Mouse (Mus musculus) embryonic facial prominence, embryonic 11.5 days (tissue): ENCODE results near the gene Rbbp6. TPM values are rescaled to one million over a fixed set of nuclear protein-coding genes. Genes with fewer than 3 reads are reported as not detected.

Source experiments
- ATAC-seq: fragments of 200-750 bp; cut with Nextera tagmentation; replicated peaks from 2 replicates; pipeline ENCODE4 v1.8.0; 2017; ENCODE audit warnings: low read depth; ENCODE audit not compliant: insufficient number of reproducible peaks, low FRiP score, low TSS enrichment
- DNase-seq: peaks from one replicate; pipeline ENCODE4 v3.0.0-alpha.2; 2015; ENCODE audit warnings: low spot score
- H3K27ac ChIP-seq: fragments of 300-500 bp; sonication (generic); replicated peaks from 2 replicates; pipeline ENCODE4 v1.5.1; 2014; ENCODE audit warnings: mild to moderate bottlenecking, low read depth, low read length, control low read depth
- H3K27me3 ChIP-seq: fragments of 300-500 bp; sonication (generic); 2 replicates; pipeline ENCODE4 v1.6.1; 2014; ENCODE audit warnings: mild to moderate bottlenecking, low read length, moderate library complexity, mixed read lengths; ENCODE audit not compliant: control insufficient read depth, insufficient read depth
- H3K36me3 ChIP-seq: fragments of 300-500 bp; sonication (generic); replicated peaks from 2 replicates; pipeline ENCODE4 v1.6.1; 2014; ENCODE audit warnings: low read depth, mild to moderate bottlenecking, low read length, moderate library complexity, mixed read lengths; ENCODE audit not compliant: control insufficient read depth, insufficient read depth
- H3K4me1 ChIP-seq: fragments of 300-500 bp; sonication (generic); 2 replicates; pipeline ENCODE4 v1.6.1; 2014; ENCODE audit warnings: low read length, mixed read lengths; ENCODE audit not compliant: control insufficient read depth, insufficient read depth
- H3K4me2 ChIP-seq: fragments of 300-500 bp; sonication (generic); 2 replicates; pipeline ENCODE4 v1.6.1; 2014; ENCODE audit warnings: low read depth, mild to moderate bottlenecking, control low read depth, low read length, moderate library complexity
- H3K4me3 ChIP-seq: fragments of 300-500 bp; sonication (generic); 2 replicates; pipeline ENCODE4 v1.5.1; 2014; ENCODE audit warnings: low read depth, low read length, control low read depth
- H3K9ac ChIP-seq: fragments of 300-500 bp; sonication (generic); replicated peaks from 2 replicates; pipeline ENCODE4 v1.6.1; 2014; ENCODE audit warnings: mild to moderate bottlenecking, control low read depth, low read length
- H3K9me3 ChIP-seq: fragments of 300-500 bp; sonication (generic); replicated peaks from 2 replicates; pipeline ENCODE4 v1.6.1; 2016; ENCODE audit warnings: mild to moderate bottlenecking, low read length, inconsistent platforms, mixed read lengths; ENCODE audit not compliant: control insufficient read depth
- WGBS: fragments of 180-500 bp; shearing (Covaris S2); extraction: QIAGEN DNeasy Blood & Tissue Kit; methylation state at CpG from one replicate; pipeline ENCODE4 v1.1.7; 2014; 5-methylcytosine and 5-hydroxymethylcytosine counted together
- polyA plus RNA-seq: library from polyadenylated mRNA; unstranded; fragments of >200 nt; fragmentation: Nextera tagmentation; extraction: Ambion mirVana; gene quantifications from 2 replicates; pipeline ENCODE4 v1.2.1, GENCODE M21; 2014

Gene Rbbp6
- polyA plus RNA-seq, 1 experiment from 2014 or later, result 43.2 TPM

DNA sequence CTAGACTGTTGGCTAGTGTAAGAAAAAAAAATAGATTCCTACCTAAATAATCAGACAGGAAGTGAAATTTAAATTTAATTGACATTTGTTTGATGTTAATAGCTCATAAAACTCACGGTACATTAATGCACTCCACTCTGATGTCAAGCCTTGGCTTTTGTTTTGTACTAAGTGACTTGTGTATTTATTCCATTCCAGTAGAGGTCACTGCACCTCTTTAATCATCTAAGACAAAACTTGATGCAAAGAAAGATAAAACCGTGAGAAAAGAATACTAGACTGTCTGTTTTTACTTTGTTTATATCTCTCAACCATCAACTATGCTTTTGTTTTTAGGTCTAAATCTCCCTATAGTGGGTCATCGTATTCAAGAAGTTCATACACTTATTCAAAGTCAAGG, 32.7 kb downstream of the Rbbp6 start:
- Histone ChIP-seq H3K27ac (no peak overlapping the region), H3K4me2 (no peak overlapping the region), H3K4me3 (no peak overlapping the region), H3K27me3 (no peaks in the 10 kb centered on the region), H3K36me3 (peaks cover 15% of the 10 kb centered on the region), H3K9me3 (no peaks in the 10 kb centered on the region), H3K4me1 (no peaks in the 10 kb centered on the region), H3K9ac (no peak overlapping the region)
- DNase-seq (no peak), ATAC-seq (no peak)
- WGBS, result 89% methylated on average over 3 of the region's 3 CpGs

DNA sequence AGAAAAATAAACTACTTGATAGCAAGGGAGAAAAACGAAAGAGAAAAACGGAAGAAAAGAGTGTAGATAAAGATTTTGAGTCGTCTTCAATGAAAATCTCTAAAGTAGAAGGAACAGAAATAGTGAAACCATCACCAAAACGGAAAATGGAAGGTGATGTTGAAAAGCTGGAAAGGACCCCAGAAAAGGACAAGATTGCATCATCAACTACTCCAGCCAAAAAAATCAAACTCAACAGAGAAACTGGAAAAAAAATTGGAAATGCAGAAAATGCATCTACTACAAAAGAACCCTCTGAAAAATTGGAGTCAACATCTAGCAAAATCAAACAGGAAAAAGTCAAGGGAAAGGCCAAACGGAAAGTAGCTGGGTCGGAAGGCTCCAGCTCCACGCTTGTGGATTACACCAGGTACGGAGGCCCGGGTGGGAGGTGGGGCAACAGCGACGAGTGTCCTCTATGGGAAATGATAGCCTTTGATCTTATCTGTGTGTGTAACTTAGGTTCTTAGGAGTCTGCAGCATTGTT, 34.4 kb downstream of the Rbbp6 start:
- Histone ChIP-seq H3K36me3 (peaks cover 17% of the 10 kb centered on the region), H3K9ac (no peak overlapping the region), H3K9me3 (no peaks in the 10 kb centered on the region), H3K4me3 (no peak overlapping the region), H3K27me3 (no peaks in the 10 kb centered on the region), H3K4me1 (no peaks in the 10 kb centered on the region), H3K4me2 (no peak overlapping the region), H3K27ac (no peak overlapping the region)
- DNase-seq (no peak), ATAC-seq (no peak)
- WGBS, result 89% methylated on average over 11 of the region's 11 CpGs

DNA sequence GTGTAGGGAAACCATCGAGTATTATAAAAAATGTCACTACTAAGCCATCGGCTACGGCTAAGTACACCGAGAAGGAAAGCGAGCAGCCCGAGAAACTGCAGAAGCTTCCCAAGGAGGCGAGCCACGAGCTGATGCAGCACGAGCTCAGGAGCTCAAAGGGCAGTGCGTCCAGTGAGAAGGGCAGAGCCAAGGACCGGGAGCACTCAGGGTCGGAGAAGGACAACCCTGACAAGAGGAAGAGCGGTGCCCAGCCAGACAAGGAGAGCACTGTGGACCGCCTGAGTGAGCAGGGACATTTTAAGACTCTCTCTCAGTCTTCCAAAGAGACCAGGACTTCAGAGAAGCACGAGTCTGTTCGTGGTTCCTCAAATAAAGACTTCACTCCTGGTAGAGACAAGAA, 35.3 kb downstream of the Rbbp6 start:
- no peak overlapping the region for H3K4me2 ChIP-seq
- no peak for DNase-seq
- WGBS, result 94% methylated on average over 16 of the region's 16 CpGs
- ATAC-seq, result no peak
- no peaks in the 10 kb centered on the region for H3K9me3 ChIP-seq
- H3K4me3 ChIP-seq, result no peak overlapping the region
- H3K27ac ChIP-seq, result no peak overlapping the region
- H3K9ac ChIP-seq, result no peak overlapping the region
- no peaks in the 10 kb centered on the region for H3K4me1 ChIP-seq
- peaks cover 15% of the 10 kb centered on the region for H3K36me3 ChIP-seq
- no peaks in the 10 kb centered on the region for H3K27me3 ChIP-seq

DNA sequence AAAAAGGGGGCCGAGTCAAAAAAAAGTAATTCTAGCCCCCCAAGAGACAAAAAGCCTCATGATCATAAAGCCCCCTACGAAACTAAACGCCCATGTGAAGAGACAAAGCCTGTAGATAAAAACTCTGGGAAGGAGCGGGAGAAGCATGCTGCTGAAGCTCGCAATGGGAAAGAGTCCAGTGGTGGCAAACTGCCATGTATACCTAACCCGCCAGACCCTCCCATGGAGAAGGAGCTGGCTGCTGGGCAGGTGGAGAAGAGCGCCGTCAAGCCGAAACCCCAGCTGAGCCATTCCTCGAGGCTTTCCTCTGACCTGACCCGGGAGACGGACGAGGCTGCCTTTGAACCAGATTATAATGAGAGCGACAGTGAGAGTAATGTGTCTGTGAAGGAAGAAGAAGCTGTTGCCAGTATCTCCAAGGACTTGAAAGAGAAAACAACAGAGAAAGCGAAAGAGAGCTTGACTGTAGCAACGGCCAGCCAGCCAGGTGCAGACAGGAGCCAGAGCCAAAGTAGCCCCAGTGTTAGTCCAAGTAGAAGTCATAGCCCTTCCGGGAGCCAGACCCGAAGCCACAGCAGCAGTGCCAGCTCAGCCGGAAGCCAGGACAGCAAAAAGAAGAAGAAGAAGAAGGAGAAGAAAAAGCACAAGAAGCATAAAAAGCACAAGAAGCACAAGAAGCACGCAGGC, 36.0 kb downstream of the Rbbp6 start:
- no peaks in the 10 kb centered on the region for H3K9me3 ChIP-seq
- H3K36me3 ChIP-seq, result peaks cover 15% of the 10 kb centered on the region
- H3K9ac ChIP-seq, result no peak overlapping the region
- H3K4me2 ChIP-seq, result no peak overlapping the region
- no peaks in the 10 kb centered on the region for H3K4me1 ChIP-seq
- no peak for ATAC-seq
- DNase-seq, result no peak
- no peaks in the 10 kb centered on the region for H3K27me3 ChIP-seq
- no peak overlapping the region for H3K4me3 ChIP-seq
- no peak overlapping the region for H3K27ac ChIP-seq
- 94% methylated on average over 20 of the region's 20 CpGs for WGBS

DNA sequence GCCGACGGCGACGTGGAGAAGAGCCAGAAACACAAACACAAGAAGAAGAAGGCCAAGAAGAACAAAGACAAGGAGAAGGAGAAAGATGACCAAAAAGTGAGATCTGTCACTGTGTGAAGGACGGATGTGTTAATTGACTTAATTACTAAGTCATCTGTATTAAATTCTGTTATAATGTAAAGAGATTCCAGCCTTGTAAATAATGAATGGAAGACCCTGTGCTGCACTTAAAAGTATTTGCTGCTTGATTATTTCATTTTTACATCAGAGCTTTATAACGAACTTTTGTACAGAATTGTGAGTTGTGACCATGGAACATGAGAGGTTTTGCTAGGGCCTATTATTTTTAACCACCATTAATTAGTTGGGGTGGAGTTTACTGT, 36.5 kb downstream of the Rbbp6 start:
- H3K27ac ChIP-seq, result no peak overlapping the region
- ATAC-seq, result no peak
- DNase-seq, result no peak
- no peaks in the 10 kb centered on the region for H3K4me1 ChIP-seq
- H3K36me3 ChIP-seq, result peaks cover 13% of the 10 kb centered on the region
- H3K9me3 ChIP-seq, result no peaks in the 10 kb centered on the region
- H3K9ac ChIP-seq, result no peak overlapping the region
- 95% methylated on average over 6 of the region's 6 CpGs for WGBS
- no peak overlapping the region for H3K4me3 ChIP-seq
- no peak overlapping the region for H3K4me2 ChIP-seq
- H3K27me3 ChIP-seq, result no peaks in the 10 kb centered on the region

DNA sequence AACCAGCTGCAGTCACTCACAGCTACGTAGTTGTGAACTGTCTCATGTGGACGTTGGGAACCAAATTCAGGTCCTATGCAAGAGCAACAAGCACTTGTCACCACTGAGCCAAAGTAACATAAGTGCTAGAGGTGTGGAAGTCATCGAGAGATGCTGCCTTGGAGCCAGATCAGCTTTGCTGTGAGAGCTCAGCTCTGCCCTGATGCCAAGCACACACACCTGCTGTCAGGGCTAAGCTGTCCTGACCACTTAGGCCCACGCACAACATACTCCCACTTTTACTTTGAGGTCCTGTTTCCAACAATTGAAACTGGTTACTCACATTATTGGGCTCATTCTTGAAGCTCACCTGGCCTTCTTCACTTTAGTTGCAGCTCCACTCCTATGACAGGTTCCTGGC, 37.7 kb downstream of the Rbbp6 start:
- no peak overlapping the region for H3K4me2 ChIP-seq
- ATAC-seq, result no peak
- DNase-seq, result no peak
- no peak overlapping the region for H3K4me3 ChIP-seq
- H3K36me3 ChIP-seq, result peaks cover 12% of the 10 kb centered on the region
- no peak overlapping the region for H3K9ac ChIP-seq
- WGBS, result 90% methylated on average over 4 of the region's 4 CpGs
- H3K4me1 ChIP-seq, result no peaks in the 10 kb centered on the region
- H3K27me3 ChIP-seq, result no peaks in the 10 kb centered on the region
- no peak overlapping the region for H3K27ac ChIP-seq
- no peaks in the 10 kb centered on the region for H3K9me3 ChIP-seq

DNA sequence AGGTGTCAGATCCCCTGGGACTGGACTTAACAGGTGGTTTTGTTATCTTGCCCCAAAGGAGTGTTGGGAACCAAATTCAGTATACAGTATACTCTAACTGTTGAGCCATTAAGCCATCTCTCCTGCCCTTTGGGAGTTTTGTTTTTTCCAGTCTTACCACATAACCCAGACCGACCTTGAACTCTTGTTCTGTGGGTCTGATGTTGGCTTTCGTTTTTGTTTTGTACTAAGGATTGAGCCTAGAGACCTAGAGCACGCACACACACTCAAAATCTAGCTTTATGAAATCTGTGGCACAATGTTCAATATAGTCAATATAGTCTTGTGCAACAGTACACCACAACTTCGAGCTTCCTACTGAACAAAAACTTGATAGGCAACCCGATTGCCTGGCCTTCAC, 39.0 kb downstream of the Rbbp6 start:
- Histone ChIP-seq H3K27ac (no peak overlapping the region), H3K36me3 (peaks cover 12% of the 10 kb centered on the region), H3K27me3 (no peaks in the 10 kb centered on the region), H3K4me3 (no peak overlapping the region), H3K4me1 (no peaks in the 10 kb centered on the region), H3K9me3 (no peaks in the 10 kb centered on the region), H3K9ac (no peak overlapping the region), H3K4me2 (no peak overlapping the region)
- DNase-seq (no peak), ATAC-seq (no peak)
- WGBS, result 96% methylated on average over 5 of the region's 5 CpGs

DNA sequence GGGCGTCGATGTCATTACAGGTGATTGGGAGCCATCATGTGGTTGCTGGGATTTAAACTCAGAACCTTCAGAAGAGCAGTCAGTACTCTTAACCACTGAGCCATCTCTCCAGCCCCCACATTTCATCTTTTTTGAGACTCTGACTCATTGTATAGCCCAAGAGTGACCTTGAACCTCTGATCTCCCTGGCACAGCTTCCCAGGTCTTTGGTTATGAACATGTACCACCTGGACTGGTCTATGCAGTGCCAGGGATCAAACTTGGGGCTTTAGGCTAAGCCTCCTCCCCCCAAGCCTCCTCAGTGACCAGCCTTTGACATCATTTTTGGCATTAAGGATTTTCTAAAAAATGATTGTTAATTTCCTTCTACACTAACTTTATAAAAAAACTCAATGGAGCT, 40.8 kb downstream of the Rbbp6 start:
- no peak for ATAC-seq
- no peaks in the 10 kb centered on the region for H3K4me1 ChIP-seq
- DNase-seq, result no peak
- H3K4me3 ChIP-seq, result no peak overlapping the region
- peaks cover 4% of the 10 kb centered on the region for H3K36me3 ChIP-seq
- H3K27me3 ChIP-seq, result no peaks in the 10 kb centered on the region
- no peak overlapping the region for H3K4me2 ChIP-seq
- no peaks in the 10 kb centered on the region for H3K9me3 ChIP-seq
- WGBS, result 60% methylated on average over 2 of the region's 2 CpGs
- H3K9ac ChIP-seq, result no peak overlapping the region
- H3K27ac ChIP-seq, result no peak overlapping the region
